Mouse (Mus musculus) small intestine, adult 2 months (tissue): ENCODE results near the gene Dop1b. TPM values are rescaled to one million over a fixed set of nuclear protein-coding genes. Genes with fewer than 3 reads are reported as not detected.

Experiments used
- H3K27ac ChIP-seq: fragments of 200-500 bp; 2 replicates; pipeline ENCODE4 v1.5.1; 2012; ENCODE audit warnings: low read depth, low read length, control low read depth, inconsistent platforms; ENCODE audit not compliant: insufficient read depth
- H3K27me3 ChIP-seq: fragments of 200-500 bp; 2 replicates; pipeline ENCODE4 v1.6.1; 2012; ENCODE audit warnings: mild to moderate bottlenecking, moderate library complexity, low read length, inconsistent platforms; ENCODE audit not compliant: control insufficient read depth, insufficient read depth
- H3K36me3 ChIP-seq: fragments of 200-500 bp; 2 replicates; pipeline ENCODE4 v1.6.1; 2012; ENCODE audit warnings: mild to moderate bottlenecking, low read length, control low read depth, inconsistent platforms; ENCODE audit not compliant: control insufficient read depth, insufficient read depth
- H3K4me1 ChIP-seq: fragments of 200-500 bp; 2 replicates; pipeline ENCODE4 v1.6.1; 2012; ENCODE audit warnings: low read length, inconsistent platforms, mixed read lengths; ENCODE audit not compliant: control insufficient read depth, insufficient read depth, insufficient read length
- H3K4me3 ChIP-seq: fragments of 200-500 bp; 2 replicates; pipeline ENCODE4 v1.5.1; 2012; ENCODE audit warnings: low read depth, mild to moderate bottlenecking, control low read depth, inconsistent platforms, low read length, moderate library complexity
- CTCF ChIP-seq: fragments of 200-500 bp; IDR thresholded peaks from 2 replicates; pipeline ENCODE4 v1.5.1; 2012; ENCODE audit warnings: low read depth, mild to moderate bottlenecking, control low read depth, inconsistent platforms, low read length, moderate library complexity, mixed read lengths; ENCODE audit not compliant: insufficient replicate concordance, insufficient read length; ENCODE audit errors: extremely low read depth
- POLR2A ChIP-seq: fragments of 200-500 bp; IDR thresholded peaks from 2 replicates; pipeline ENCODE4 v1.6.1; 2012; ENCODE audit warnings: low read depth, mild to moderate bottlenecking, control low read depth, inconsistent platforms, low read length, moderate library complexity
- WGBS: fragments of 180-500 bp; shearing (Covaris S2); methylation state at CpG from one replicate; pipeline ENCODE4 v1.1.7; 2018; 5-methylcytosine and 5-hydroxymethylcytosine counted together
- polyA plus RNA-seq: library from polyadenylated mRNA; depleted of rRNA; stranded (reverse); fragments of >200 nt; gene quantifications from 2 replicates; pipeline ENCODE4 v1.2.3, GENCODE M21; 2012

The Dop1b gene
- polyA plus RNA-seq, 1 experiment, result 94.1 TPM

GRCm38 (mm10) chr16:93714426-93714825, 2.7 kb downstream of the Dop1b start:
- 36% methylated on average over 5 of the region's 5 CpGs for WGBS
- Histone ChIP-seq H3K27me3 (no peaks in the 10 kb centered on the region), H3K27ac (no peak overlapping the region), H3K4me1 (peaks cover 8% of the 10 kb centered on the region), H3K4me3 (no peak overlapping the region), H3K36me3 (peaks cover 11% of the 10 kb centered on the region)
- TF ChIP-seq CTCF, result no peak
- TF ChIP-seq POLR2A, result no peak

- no peak overlapping the region for H3K4me3 ChIP-seq
- no peak for TF ChIP-seq POLR2A
- TF ChIP-seq CTCF, result no peak
- WGBS, result 59% methylated on average over 6 of the region's 6 CpGs
- no peaks in the 10 kb centered on the region for H3K27me3 ChIP-seq
- H3K4me1 ChIP-seq, result peaks cover 8% of the 10 kb centered on the region
- 0 out of 2 replicates have a peak overlapping the region, but pooled peaks have one; percentile 18 for H3K27ac ChIP-seq
- peaks cover 18% of the 10 kb centered on the region for H3K36me3 ChIP-seq
These were observed 4.1 kb downstream of the Dop1b start for GRCm38 (mm10) chr16:93715826-93716225.

DNA sequence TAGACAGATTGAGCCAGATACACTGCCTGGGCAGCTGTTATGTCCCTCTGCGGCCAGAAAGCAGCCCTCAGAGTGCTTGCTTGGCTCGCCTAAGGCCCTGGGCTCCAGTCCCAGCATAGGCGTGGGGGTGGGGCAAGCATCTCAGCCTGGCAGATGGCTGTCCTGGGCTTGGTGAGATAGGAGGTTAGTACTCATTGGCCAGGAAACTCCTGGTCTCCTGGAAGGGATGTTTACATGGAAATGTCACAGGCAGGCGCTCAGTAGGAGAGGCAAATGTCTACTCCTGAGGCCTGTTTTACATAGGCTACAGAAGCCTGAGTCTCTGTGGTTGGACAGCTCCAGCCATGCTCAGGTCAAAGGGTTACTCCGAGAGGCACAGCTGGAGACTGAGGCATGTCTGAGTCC, 5.6 kb downstream of the Dop1b start:
- Histone ChIP-seq H3K27ac (0 out of 2 replicates have a peak overlapping the region, but pooled peaks have one; percentile 0), H3K36me3 (peaks cover 20% of the 10 kb centered on the region), H3K27me3 (no peaks in the 10 kb centered on the region)

DNA sequence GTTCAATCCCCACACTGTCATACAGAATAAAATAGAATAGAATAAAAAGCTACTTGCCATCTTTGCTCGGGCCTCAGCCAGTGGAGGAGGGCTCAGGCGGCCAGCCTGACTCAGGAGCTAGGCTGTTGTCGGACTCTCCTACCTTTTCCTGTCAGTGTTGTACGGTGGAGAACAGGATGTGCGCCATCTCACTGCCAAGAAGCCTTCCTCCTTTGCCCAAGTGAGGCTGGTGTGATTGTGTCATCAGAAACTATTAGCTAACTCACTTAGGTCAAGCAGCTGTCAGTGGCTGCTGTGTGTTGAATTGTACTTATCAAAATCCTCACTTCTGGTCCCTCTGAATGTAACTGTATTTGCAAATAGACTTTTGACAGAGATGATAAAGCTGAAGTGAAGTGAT, 10.1 kb downstream of the Dop1b start:
- no peak overlapping the region for H3K4me3 ChIP-seq
- no peaks in the 10 kb centered on the region for H3K27me3 ChIP-seq
- H3K27ac ChIP-seq, result no peak overlapping the region
- TF ChIP-seq POLR2A, result no peak
- TF ChIP-seq CTCF, result no peak
- 79% methylated on average over 5 of the region's 5 CpGs for WGBS
- H3K4me1 ChIP-seq, result peaks cover 17% of the 10 kb centered on the region
- H3K36me3 ChIP-seq, result peaks cover 20% of the 10 kb centered on the region

More for the DNA sequence above, 5.6 kb downstream of the Dop1b start:
- no peak for TF ChIP-seq CTCF
- TF ChIP-seq POLR2A, result no peak
- WGBS, result 38% methylated on average over 5 of the region's 5 CpGs
- Histone ChIP-seq H3K4me1 (peaks cover 8% of the 10 kb centered on the region), H3K4me3 (no peak overlapping the region)

GRCm38 (mm10) chr16:93722476-93722875, 10.8 kb downstream of the Dop1b start:
- 21% methylated on average over 2 of the region's 2 CpGs for WGBS
- no peaks in the 10 kb centered on the region for H3K27me3 ChIP-seq
- H3K36me3 ChIP-seq, result peaks cover 17% of the 10 kb centered on the region; the same call in 1 of the 2 replicates
- peaks cover 21% of the 10 kb centered on the region for H3K4me1 ChIP-seq
- no peak for TF ChIP-seq CTCF
- no peak for TF ChIP-seq POLR2A
- no peak overlapping the region for H3K4me3 ChIP-seq
- no peak overlapping the region for H3K27ac ChIP-seq

DNA sequence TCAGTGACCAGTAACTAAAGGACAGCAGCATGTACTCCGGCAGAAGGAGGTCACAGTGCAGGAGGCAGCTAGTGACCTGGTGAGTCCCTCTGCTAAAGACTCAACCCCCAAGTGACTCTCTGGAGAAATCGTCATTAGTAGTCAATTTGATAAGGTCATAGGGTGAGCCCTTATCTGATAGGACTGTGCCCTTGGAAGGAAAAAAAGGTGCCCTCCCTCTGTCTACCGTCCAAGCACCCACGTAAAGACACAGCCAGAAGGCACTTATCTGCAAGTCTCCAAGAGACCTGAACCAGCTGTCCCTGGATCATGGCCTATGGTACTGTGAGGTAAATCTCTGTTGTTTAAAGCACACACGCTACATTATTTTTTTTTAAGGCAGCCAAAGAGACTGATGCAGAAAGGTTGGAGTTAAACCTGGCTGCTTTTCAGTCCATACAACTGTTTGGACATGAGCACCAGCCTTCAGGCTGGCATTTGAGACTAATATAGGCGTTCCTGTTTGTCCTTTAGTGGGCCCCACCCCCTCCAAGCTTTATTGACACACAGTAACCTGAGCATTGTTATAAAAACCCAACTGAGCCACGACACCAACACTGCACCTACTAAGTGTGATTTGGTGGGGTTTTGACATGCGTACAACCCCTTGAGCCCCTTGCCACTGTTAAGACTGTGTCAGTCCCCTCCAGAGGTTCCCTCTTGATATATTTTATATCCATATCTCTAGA, 13.9 kb downstream of the Dop1b start:
- peak overlapping the region; percentile 95 for H3K27ac ChIP-seq
- peaks cover 13% of the 10 kb centered on the region for H3K36me3 ChIP-seq
- no peaks in the 10 kb centered on the region for H3K27me3 ChIP-seq
- 39% methylated on average over 8 of the region's 8 CpGs for WGBS
- no peak for TF ChIP-seq CTCF
- no peak for TF ChIP-seq POLR2A
- H3K4me3 ChIP-seq, result no peak overlapping the region
- H3K4me1 ChIP-seq, result peaks cover 29% of the 10 kb centered on the region

DNA sequence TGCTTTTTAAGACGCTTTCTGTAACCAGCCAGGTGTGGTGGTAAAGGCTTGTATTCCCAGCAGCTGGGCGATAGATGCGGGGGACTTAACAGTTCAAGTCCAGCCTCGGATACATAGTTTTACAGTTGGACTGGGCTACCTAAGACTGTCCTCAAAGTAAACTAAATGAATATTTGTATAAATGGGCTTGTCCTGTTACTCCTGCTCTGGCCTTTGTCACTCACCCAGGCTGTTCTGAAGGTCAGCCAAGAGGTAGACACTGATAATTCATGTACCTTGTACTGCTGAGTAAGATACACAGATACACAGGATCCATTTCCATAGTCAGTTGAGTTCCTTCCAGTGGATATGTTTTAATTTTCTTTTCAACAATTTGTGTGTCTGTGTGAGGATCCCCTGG, 14.5 kb downstream of the Dop1b start:
- H3K27ac ChIP-seq, result peak overlapping the region; percentile 95
- H3K4me1 ChIP-seq, result peaks cover 30% of the 10 kb centered on the region
- H3K4me3 ChIP-seq, result no peak overlapping the region
- H3K27me3 ChIP-seq, result no peaks in the 10 kb centered on the region
- WGBS, result 49% methylated on average over 4 of the region's 4 CpGs
- peaks cover 14% of the 10 kb centered on the region for H3K36me3 ChIP-seq
- TF ChIP-seq CTCF, result no peak
- TF ChIP-seq POLR2A, result no peak
